Mouse (Mus musculus): ENCODE data around the gene Edar.

- TF ChIP-seq MAFK (IDR thresholded peaks at IDR 0.05; ENCODE audit: insufficient read depth, low read depth, low read length), result no peak
- no peak for TF ChIP-seq ZNF384 (IDR thresholded peaks at IDR 0.05; ENCODE audit: low read depth, low read length)
These were observed 70.7 kb downstream of the Edar start for GRCm38 (mm10) chr10:58604779-58605178.
